Mouse (Mus musculus): ENCODE results near the gene Rec114.

- no peak for TF ChIP-seq CTCF (IDR thresholded peaks at IDR 0.05; ENCODE audit: low read depth, low read length)
- no peak for TF ChIP-seq POLR2A (IDR thresholded peaks at IDR 0.05; ENCODE audit: insufficient read depth, low read length)
- TF ChIP-seq EP300 (IDR thresholded peaks at IDR 0.05; ENCODE audit: insufficient read depth, low read depth, low read length), result no peak
These were observed 24.3 kb downstream of the Rec114 start for GRCm38 (mm10) chr9:58719471-58719870.

Measured in ES-Bruce4 (cell line).